Mouse (Mus musculus) G1E (cell line): ENCODE measurements at regions not wholly inside any gene's neighbourhood (a gene's known extent, or its start where the extent isn't known, plus 50 kb on each side); places are given as distances from the start of the nearest gene placed in this dataset.

Source experiments
- CTCF ChIP-seq: IDR thresholded peaks from 2 replicates; pipeline ENCODE4 v1.5.1; 2012; ENCODE audit warnings: low read depth, low read length, inconsistent platforms, mixed read lengths
- GATA1 ChIP-seq: IDR thresholded peaks from 2 replicates; pipeline ENCODE4 v1.6.1; 2012; ENCODE audit warnings: borderline replicate concordance, low read length, inconsistent platforms, mixed read lengths
- GATA2 ChIP-seq: IDR thresholded peaks from 2 replicates; pipeline ENCODE4 v1.6.1; 2012; ENCODE audit warnings: low read depth, low read length, inconsistent platforms, borderline replicate concordance
- POLR2AphosphoS5 ChIP-seq: IDR thresholded peaks from 2 replicates; pipeline ENCODE4 v1.6.1; 2012; ENCODE audit warnings: low read depth, low read length, inconsistent platforms; ENCODE audit not compliant: insufficient replicate concordance
- TAL1 ChIP-seq: conservative IDR thresholded peaks from 2 replicates; pipeline ENCODE4 v1.6.1; 2012; ENCODE audit warnings: low read depth, low read length, inconsistent platforms, mixed read lengths

DNA sequence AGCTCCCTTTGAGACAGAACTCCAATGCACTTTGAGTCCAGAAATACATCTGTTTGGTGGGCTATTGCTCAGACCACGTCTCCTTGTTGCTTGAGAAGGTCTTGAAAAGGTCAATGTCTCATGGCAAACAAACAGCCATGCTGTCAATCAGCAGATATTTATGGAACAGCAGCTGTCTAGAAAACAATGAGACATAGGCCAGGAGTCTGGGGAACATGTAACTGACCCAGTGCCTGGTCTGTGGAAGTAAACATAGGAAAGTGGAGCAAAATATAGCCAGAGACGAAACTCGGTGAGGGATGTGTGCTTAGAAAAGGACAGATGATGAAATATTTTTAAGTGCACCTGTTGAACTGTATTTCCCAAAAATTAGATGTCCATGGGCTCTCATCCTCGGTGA, 241.1 kb upstream of the Mon1b start:
- TF ChIP-seq CTCF (no peak), TAL1 (no peak), POLR2AphosphoS5 (no peak), GATA1 (no peak), GATA2 (no peak)
